In the genomic region with DNA sequence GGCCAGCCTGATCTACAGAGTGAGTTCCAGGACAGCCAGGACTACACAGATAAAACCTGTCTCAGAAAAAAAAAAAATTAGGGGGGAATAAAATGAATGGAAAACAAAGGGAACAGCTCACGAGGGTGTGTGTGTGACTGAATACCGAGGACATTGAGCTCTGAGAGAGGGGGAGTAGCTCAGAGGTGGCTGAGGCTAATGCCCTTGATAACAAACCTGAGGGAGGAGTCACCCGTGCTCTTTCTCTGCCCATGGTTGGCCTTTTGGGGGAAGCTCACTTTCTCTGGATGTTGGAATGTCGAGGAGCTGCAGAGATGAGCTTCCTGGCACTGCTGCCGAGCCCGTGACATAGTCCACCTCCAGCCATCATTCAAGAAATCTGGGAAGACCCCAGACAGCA, we compare ENCODE assay signal across 20 mouse cellular contexts. TPM values are rescaled to one million over a fixed set of nuclear protein-coding genes. Genes with fewer than 3 reads are reported as not detected.
DNase-seq lines count a peak whose midpoint lies in the region; ATAC-seq and TF ChIP-seq lines count a peak whose summit lies in the region.
"Had no signal": no experiment of that assay in that cellular context is flagged by ENCODE, and none has a peak within 500 bp of the region (broad histone marks: within the 10 kb centered on the region; RNA-seq: fewer than 3 reads in every experiment).

No protein-coding gene starts in this region.

- WGBS in intestine, embryonic 14.5 days: 27% methylated on average over 6 of the region's 6 CpGs
- 48% methylated on average over 6 of the region's 6 CpGs for WGBS in intestine, postnatal 0 days

- no peaks in the 10 kb centered on the region for H3K36me3 ChIP-seq in intestine, embryonic 14.5 days (ENCODE audit: control insufficient read depth, insufficient read depth, low read length)
- no peaks in the 10 kb centered on the region for H3K36me3 ChIP-seq in intestine, postnatal 0 days (ENCODE audit: control insufficient read depth, insufficient read depth)
- H3K36me3 ChIP-seq: hindbrain, embryonic 12.5 days; liver, embryonic 13.5 days; midbrain, embryonic 12.5 days had no signal

- H3K4me2 ChIP-seq in intestine, embryonic 14.5 days (ENCODE audit: low read length): peak overlapping the region; percentile 13; the same call in 1 of the 2 replicates
- no peak overlapping the region for H3K4me2 ChIP-seq in intestine, postnatal 0 days (replicated peaks; ENCODE audit: low read depth)
- H3K4me2 ChIP-seq: hindbrain, embryonic 12.5 days; liver, embryonic 13.5 days; midbrain, embryonic 12.5 days had no signal

- no peaks in the 10 kb centered on the region for H3K27me3 ChIP-seq in intestine, embryonic 14.5 days (replicated peaks; ENCODE audit: control insufficient read depth, insufficient read depth, low read length)
- no peaks in the 10 kb centered on the region for H3K27me3 ChIP-seq in intestine, postnatal 0 days (replicated peaks; ENCODE audit: control insufficient read depth, insufficient read depth, low read length)
- H3K27me3 ChIP-seq: hindbrain, embryonic 12.5 days; liver, embryonic 13.5 days; midbrain, embryonic 12.5 days had no signal

- no peak overlapping the region for H3K9ac ChIP-seq in intestine, embryonic 14.5 days (ENCODE audit: low read length)
- H3K9ac ChIP-seq in intestine, postnatal 0 days (ENCODE audit: low read depth, low read length): no peak overlapping the region
- H3K9ac ChIP-seq: hindbrain, embryonic 12.5 days; liver, embryonic 13.5 days; midbrain, embryonic 12.5 days had no signal

- no peaks in the 10 kb centered on the region for H3K9me3 ChIP-seq in intestine, embryonic 14.5 days (ENCODE audit: control insufficient read depth, low read length)
- no peaks in the 10 kb centered on the region for H3K9me3 ChIP-seq in intestine, postnatal 0 days (ENCODE audit: control insufficient read depth)
- H3K9me3 ChIP-seq: forebrain, embryonic 10.5 days; hindbrain, embryonic 12.5 days; liver, embryonic 13.5 days; midbrain, embryonic 12.5 days had no signal

- peak; percentile 39 for DNase-seq in CD4-positive, CD25-positive, alpha-beta regulatory T cell, adult 2 months (ENCODE audit: low read depth, low spot score)
- DNase-seq in intestine, embryonic 14.5 days (ENCODE audit: low spot score): peak; percentile 51
- DNase-seq in testis, postnatal 14 days (ENCODE audit: low spot score): peak; percentile 36
- DNase-seq in testis, postnatal 10 days (ENCODE audit: low spot score): no peak
- no peak for DNase-seq in adrenal gland, postnatal 10 days
- no peak for DNase-seq in left cerebral cortex, adult 8-10 months (ENCODE audit: low spot score in 2 of 2)
- DNase-seq: cerebellum, adult 2 months; gastrocnemius, postnatal 14 days; kidney, adult 2 months; kidney, postnatal 4 days; liver, embryonic 13.5 days; lung, postnatal 10 days; thymus, adult 18-20 months had no signal

- ATAC-seq in CD4-positive, CD25-positive, alpha-beta regulatory T cell, adult 4 months: no peak
- ATAC-seq in intestine, embryonic 14.5 days (replicated peaks; ENCODE audit: low FRiP score, low TSS enrichment, low read depth): no peak
- no peak for ATAC-seq in intestine, postnatal 0 days

- H3K27ac ChIP-seq in intestine, embryonic 14.5 days (ENCODE audit: low read depth): no peak overlapping the region
- no peak overlapping the region for H3K27ac ChIP-seq in intestine, postnatal 0 days (ENCODE audit: low read depth, low read length)
- H3K27ac ChIP-seq: forebrain, embryonic 10.5 days; hindbrain, embryonic 12.5 days; liver, embryonic 13.5 days; midbrain, embryonic 12.5 days had no signal

- TF ChIP-seq CTCF in intestine, postnatal 0 days (IDR thresholded peaks at IDR 0.05; ENCODE audit: low read depth): no peak

- H3K4me3 ChIP-seq in intestine, embryonic 14.5 days (ENCODE audit: low read depth, low read length): no peak overlapping the region
- no peak overlapping the region for H3K4me3 ChIP-seq in intestine, postnatal 0 days (ENCODE audit: low read depth, low read length)
- H3K4me3 ChIP-seq: forebrain, embryonic 10.5 days; hindbrain, embryonic 12.5 days; liver, embryonic 13.5 days; midbrain, embryonic 12.5 days had no signal

- H3K4me1 ChIP-seq in intestine, embryonic 14.5 days (replicated peaks; ENCODE audit: control insufficient read depth, insufficient read depth, low read length): peaks cover 22% of the 10 kb centered on the region
- H3K4me1 ChIP-seq in intestine, postnatal 0 days (replicated peaks; ENCODE audit: control insufficient read depth, insufficient read depth, low read length): no peaks in the 10 kb centered on the region
- H3K4me1 ChIP-seq: forebrain, embryonic 10.5 days; hindbrain, embryonic 12.5 days had no signal

RNA-seq across cellular contexts. Expression of a gene that starts 4.0 kb away (rescaled TPM):
- polyA plus RNA-seq in CD4-positive, CD25-positive, alpha-beta regulatory T cell, adult 4 months (2017; shearing (Covaris generic)): 100 to 1,000 TPM; 102 to 104 TPM
- polyA plus RNA-seq in intestine, embryonic 14.5 days (2014; fragmentation: Nextera tagmentation; extraction: Ambion mirVana): 3.4 and 4.7 TPM in 2 replicates
- 1.5 and 1.6 TPM in 2 replicates for polyA plus RNA-seq in intestine, postnatal 0 days (2015; fragmentation: Nextera tagmentation; extraction: Ambion mirVana)
- 1 to 10 TPM in 1 of 2 experiments, under 1 TPM in 1; 0.94 to 1.2 TPM for total RNA-seq in adrenal gland, postnatal 10 days (2021)
- 1 to 10 TPM in 2 of 4 experiments, under 1 TPM in 2; 0.44 to 2.6 (median 1.2) TPM for total RNA-seq in left cerebral cortex, adult 8-10 months (2022)

RNA-seq across cellular contexts. Expression of a gene that starts 45.4 kb away (rescaled TPM):
- 10 to 100 TPM; 92.7 to 95.9 TPM for polyA plus RNA-seq in CD4-positive, CD25-positive, alpha-beta regulatory T cell, adult 4 months (2017; shearing (Covaris generic))
- 0.23 and 0.62 TPM in 2 replicates for polyA plus RNA-seq in intestine, embryonic 14.5 days (2014; fragmentation: Nextera tagmentation; extraction: Ambion mirVana)
- 0.10 and 0.13 TPM in 2 replicates for polyA plus RNA-seq in intestine, postnatal 0 days (2015; fragmentation: Nextera tagmentation; extraction: Ambion mirVana)
- 1 to 10 TPM; 1.2 TPM for total RNA-seq in adrenal gland, postnatal 10 days (2021)
- total RNA-seq in left cerebral cortex, adult 8-10 months (2022): not detected
- total RNA-seq: gastrocnemius, postnatal 14 days; layer of hippocampus, postnatal 14 days; left cerebral cortex, postnatal 25 days had no signal
- polyA plus RNA-seq: cerebellum, adult 2 months; hindbrain, embryonic 12.5 days; liver, embryonic 13.5 days had no signal

Comparison
In these comparisons a context has a peak if more than half of its experiments do, and no peak if none do; other contexts are left out.
1. DNase-seq: peak in CD4-positive, CD25-positive, alpha-beta regulatory T cell, adult 2 months (single experiment), intestine, embryonic 14.5 days (single experiment) and testis, postnatal 14 days (single experiment); none in testis, postnatal 10 days (single experiment), adrenal gland, postnatal 10 days (single experiment) and left cerebral cortex, adult 8-10 months (0 of 2).
2. RNA of a gene that starts 4.0 kb away (polyA plus RNA-seq): 102 to 104 TPM in CD4-positive, CD25-positive, alpha-beta regulatory T cell, adult 4 months; 3.4 to 4.7 TPM in intestine, embryonic 14.5 days and 1.5 to 1.6 TPM in intestine, postnatal 0 days; every median in the first group is over 10 times any median in the second.
3. RNA of a gene that starts 45.4 kb away (polyA plus RNA-seq): 92.7 to 95.9 TPM in CD4-positive, CD25-positive, alpha-beta regulatory T cell, adult 4 months; 0.23 to 0.62 TPM in intestine, embryonic 14.5 days and 0.10 to 0.13 TPM in intestine, postnatal 0 days; every median in the first group is over 10 times any median in the second.